In the genomic region with DNA sequence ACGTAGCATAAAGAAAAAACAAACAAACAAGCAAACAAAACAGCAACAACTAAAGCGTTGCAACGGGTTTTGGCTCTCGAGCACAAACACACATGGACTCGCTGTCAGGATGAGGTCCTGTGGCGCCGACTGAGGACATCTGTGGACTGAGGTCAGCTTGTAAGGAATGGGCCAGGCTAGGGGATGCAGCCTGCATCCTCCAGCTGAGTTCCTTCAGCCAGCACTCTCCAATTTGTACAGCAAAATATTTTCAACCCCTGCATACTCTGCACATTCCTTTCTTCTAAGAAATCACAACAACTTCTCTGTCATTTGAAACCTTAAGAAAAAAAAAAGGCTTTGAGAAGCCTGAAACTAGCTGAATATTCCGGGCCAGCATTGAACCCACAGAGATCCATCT, we compare ENCODE assay signal across 10 mouse cellular contexts.
DNase-seq lines count a peak whose midpoint lies in the region; ATAC-seq and TF ChIP-seq lines count a peak whose summit lies in the region.
"Had no signal": no experiment of that assay in that cellular context is flagged by ENCODE, and none has a peak within 500 bp of the region (broad histone marks: within the 10 kb centered on the region; RNA-seq: fewer than 3 reads in every experiment).

No protein-coding gene starts in this region.

- peak overlapping the region; percentile 92 for H3K27ac ChIP-seq in lung, embryonic 16.5 days (ENCODE audit: low read length)
- H3K27ac ChIP-seq in forebrain, embryonic 11.5 days (ENCODE audit: low read depth, low read length) = no peak overlapping the region
- H3K27ac ChIP-seq in hindbrain, embryonic 11.5 days (ENCODE audit: low read depth, low read length) = no peak overlapping the region
- no peak overlapping the region for H3K27ac ChIP-seq in forebrain, postnatal 0 days (ENCODE audit: low read depth, low read length)

- WGBS in lung, embryonic 16.5 days = 50% methylated on average over 8 of the region's 8 CpGs
- WGBS in forebrain, embryonic 11.5 days = 83% methylated on average over 8 of the region's 8 CpGs
- WGBS in hindbrain, embryonic 11.5 days = 81% methylated on average over 8 of the region's 8 CpGs
- WGBS in forebrain, postnatal 0 days = 88% methylated on average over 8 of the region's 8 CpGs

- TF ChIP-seq CTCF in forebrain, postnatal 0 days (IDR thresholded peaks at IDR 0.05; ENCODE audit: low read depth) = no peak

- no peaks in the 10 kb centered on the region for H3K9me3 ChIP-seq in lung, embryonic 16.5 days (ENCODE audit: control insufficient read depth, low read length)
- H3K9me3 ChIP-seq in forebrain, embryonic 11.5 days (ENCODE audit: control insufficient read depth, low read length) = no peaks in the 10 kb centered on the region
- no peaks in the 10 kb centered on the region for H3K9me3 ChIP-seq in hindbrain, embryonic 11.5 days (ENCODE audit: control insufficient read depth, low read length)
- H3K9me3 ChIP-seq in forebrain, postnatal 0 days (ENCODE audit: low read length) = no peaks in the 10 kb centered on the region

- no peaks in the 10 kb centered on the region for H3K27me3 ChIP-seq in lung, embryonic 16.5 days (ENCODE audit: control insufficient read depth, insufficient read depth, low read depth, low read length)
- no peaks in the 10 kb centered on the region for H3K27me3 ChIP-seq in forebrain, embryonic 11.5 days (ENCODE audit: control insufficient read depth, insufficient read depth, low read length)
- H3K27me3 ChIP-seq in hindbrain, embryonic 11.5 days (ENCODE audit: control insufficient read depth, insufficient read depth, low read length) = no peaks in the 10 kb centered on the region
- H3K27me3 ChIP-seq in forebrain, postnatal 0 days (ENCODE audit: insufficient read depth, low read length) = no peaks in the 10 kb centered on the region

- DNase-seq in urinary bladder, postnatal 25 days (ENCODE audit: low spot score) = peak; percentile 26
- DNase-seq in urinary bladder, adult 2 months (ENCODE audit: low spot score) = no peak
- DNase-seq in kidney, adult 18-20 months = peak; percentile 16
- DNase-seq in forebrain, embryonic 11.5 days (ENCODE audit: low spot score) = no peak
- no peak for DNase-seq in right cerebral cortex, adult 18-20 months
- DNase-seq in hindbrain, embryonic 11.5 days (ENCODE audit: low spot score) = no peak
- DNase-seq in forebrain, postnatal 0 days = no peak
- DNase-seq: adrenal gland, adult 2 months; cerebellum, postnatal 14 days had no signal

- H3K4me3 ChIP-seq in lung, embryonic 16.5 days (ENCODE audit: low read length) = no peak overlapping the region
- H3K4me3 ChIP-seq in forebrain, embryonic 11.5 days (ENCODE audit: low read depth, low read length) = no peak overlapping the region
- H3K4me3 ChIP-seq in hindbrain, embryonic 11.5 days (ENCODE audit: low read depth, low read length) = no peak overlapping the region
- no peak overlapping the region for H3K4me3 ChIP-seq in forebrain, postnatal 0 days (ENCODE audit: low read depth, low read length)

- no peaks in the 10 kb centered on the region; the same call in none of the 2 replicates for H3K4me1 ChIP-seq in lung, embryonic 16.5 days (replicated peaks; ENCODE audit: control insufficient read depth, insufficient read depth, low read length)
- H3K4me1 ChIP-seq in forebrain, embryonic 11.5 days (replicated peaks; ENCODE audit: control insufficient read depth, insufficient read depth, low read length) = no peaks in the 10 kb centered on the region
- H3K4me1 ChIP-seq in hindbrain, embryonic 11.5 days (replicated peaks; ENCODE audit: control insufficient read depth, insufficient read depth, low read length) = no peaks in the 10 kb centered on the region
- no peaks in the 10 kb centered on the region for H3K4me1 ChIP-seq in forebrain, postnatal 0 days (ENCODE audit: insufficient read depth)

- no peak overlapping the region for H3K4me2 ChIP-seq in lung, embryonic 16.5 days (ENCODE audit: low read depth, low read length)
- no peak overlapping the region for H3K4me2 ChIP-seq in forebrain, embryonic 11.5 days (ENCODE audit: low read depth, low read length, severe bottlenecking)
- no peak overlapping the region for H3K4me2 ChIP-seq in hindbrain, embryonic 11.5 days (replicated peaks; ENCODE audit: low read depth, low read length)
- no peak overlapping the region for H3K4me2 ChIP-seq in forebrain, postnatal 0 days (ENCODE audit: low read depth)

- no peaks in the 10 kb centered on the region for H3K36me3 ChIP-seq in lung, embryonic 16.5 days (ENCODE audit: control insufficient read depth, insufficient read depth, low read length)
- H3K36me3 ChIP-seq in forebrain, embryonic 11.5 days (ENCODE audit: control insufficient read depth, insufficient read depth, low read length) = no peaks in the 10 kb centered on the region
- no peaks in the 10 kb centered on the region for H3K36me3 ChIP-seq in hindbrain, embryonic 11.5 days (ENCODE audit: control insufficient read depth, insufficient read depth, low read length)
- H3K36me3 ChIP-seq in forebrain, postnatal 0 days (ENCODE audit: insufficient read depth) = no peaks in the 10 kb centered on the region

- H3K9ac ChIP-seq in lung, embryonic 16.5 days (ENCODE audit: low read length) = no peak overlapping the region
- H3K9ac ChIP-seq in forebrain, embryonic 11.5 days (ENCODE audit: low read length) = no peak overlapping the region
- H3K9ac ChIP-seq in hindbrain, embryonic 11.5 days (ENCODE audit: low read depth, low read length) = no peak overlapping the region
- no peak overlapping the region for H3K9ac ChIP-seq in forebrain, postnatal 0 days

- ATAC-seq in lung, embryonic 16.5 days (ENCODE audit: low read depth) = peak; percentile 97
- no peak for ATAC-seq in forebrain, embryonic 11.5 days (replicated peaks; ENCODE audit: low FRiP score)
- no peak for ATAC-seq in hindbrain, embryonic 11.5 days (ENCODE audit: low FRiP score)
- no peak for ATAC-seq in forebrain, postnatal 0 days

Comparison
In these comparisons a context has a peak if more than half of its experiments do, and no peak if none do; other contexts are left out.
1. DNase-seq: peak in urinary bladder, postnatal 25 days (single experiment) and kidney, adult 18-20 months (single experiment); none in urinary bladder, adult 2 months (single experiment), forebrain, embryonic 11.5 days (single experiment), right cerebral cortex, adult 18-20 months (single experiment), hindbrain, embryonic 11.5 days (single experiment) and forebrain, postnatal 0 days (single experiment).